Mouse (Mus musculus): ENCODE data around the gene Olfr403. TPM values are rescaled to one million over a fixed set of nuclear protein-coding genes. Genes with fewer than 3 reads are reported as not detected.
"Not testable (repeated sequence)": the region's sequence is repeated elsewhere in the genome, so short reads cannot be mapped to it uniquely, and the experiment has no call there.

Gene Olfr403
- total RNA-seq (2021), result not detected
- long read RNA-seq, experiment 1, result 0 reads
- long read RNA-seq, experiment 2, result 0 reads

- no peak for DNase-seq
Measured at GRCm38 (mm10) chr11:74185949-74186348, at the start of gene Olfr403. Olfr403 (plus strand) TSS chr11:74186249.

- DNase-seq, result not testable (repeated sequence)
Measured at GRCm38 (mm10) chr11:74140001-74140400, 46.0 kb upstream of the Olfr403 start.

GRCm38 (mm10) chr11:74145866-74146265, 40.2 kb upstream of the Olfr403 start:
- DNase-seq, result no peak

GRCm38 (mm10) chr11:74153229-74153628, 32.8 kb upstream of the Olfr403 start, which contains the start of gene Olfr402:
Olfr402 (plus strand) TSS chr11:74153529.
- DNase-seq, result no peak

GRCm38 (mm10) chr11:74168771-74169170, 17.3 kb upstream of the Olfr403 start:
- no peak for DNase-seq

- no peak for DNase-seq
Measured at GRCm38 (mm10) chr11:74183168-74183567, 2.9 kb upstream of the Olfr403 start.

DNA sequence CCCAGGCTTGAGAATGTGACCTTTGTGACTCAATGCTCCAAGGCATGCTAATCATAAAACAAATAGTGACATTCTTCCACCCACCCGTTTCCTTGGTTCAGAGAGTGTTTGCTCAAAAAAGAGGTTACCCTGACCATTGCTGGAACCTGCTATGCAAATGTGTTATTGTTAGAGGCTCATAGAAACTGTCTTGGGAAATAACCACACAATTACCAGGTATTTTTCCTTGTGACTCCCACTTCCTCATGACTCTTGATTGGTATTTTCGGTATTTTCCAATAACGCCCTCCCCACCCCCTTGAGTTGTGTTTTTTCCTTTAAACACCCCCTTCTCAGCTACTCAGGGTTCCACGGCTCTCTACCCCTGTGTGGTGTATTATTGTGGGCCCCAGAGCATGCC, 2.3 kb upstream of the Olfr403 start:
- no peak for DNase-seq

- DNase-seq, result no peak
Measured at GRCm38 (mm10) chr11:74211279-74211678, 25.2 kb downstream of the Olfr403 start, which contains the start of gene Olfr43. Olfr43 (minus strand) TSS chr11:74211379.

- no peak for DNase-seq
Measured at GRCm38 (mm10) chr11:74241201-74241600, 55.2 kb downstream of the Olfr403 start.

Other genes with a start within 250 kb of the Olfr403 start
- gene Olfr23, start 249.6 kb upstream of the Olfr403 start, total RNA-seq (2021), result not detected
- gene Olfr397, start 225.4 kb upstream of the Olfr403 start, total RNA-seq (2021), result not detected
- gene Olfr398, start 195.8 kb upstream of the Olfr403 start, total RNA-seq (2021), result not detected
- gene Olfr139, start 129.7 kb upstream of the Olfr403 start, total RNA-seq (2021), result not detected
- gene Olfr399, start 129.6 kb upstream of the Olfr403 start, total RNA-seq (2021), result not detected
- gene Zfp616, start 116.3 kb upstream of the Olfr403 start, total RNA-seq (2021), result not detected
- gene Olfr401, start 72.5 kb upstream of the Olfr403 start, total RNA-seq (2021), result not detected
- not detected for gene Olfr402, start 32.7 kb upstream of the Olfr403 start, total RNA-seq (2021)
- not detected for gene Olfr43, start 25.1 kb downstream of the Olfr403 start, total RNA-seq (2021)
- gene Olfr406, start 73.6 kb downstream of the Olfr403 start, total RNA-seq (2021), result not detected
- not detected for gene Olfr59, start 97.5 kb downstream of the Olfr403 start, total RNA-seq (2021)
- not detected for gene Olfr410, start 151.8 kb downstream of the Olfr403 start, total RNA-seq (2021)
- not detected for gene Olfr411, start 166.4 kb downstream of the Olfr403 start, total RNA-seq (2021)
- gene Olfr412, start 175.8 kb downstream of the Olfr403 start, total RNA-seq (2021), result not detected